Mouse (Mus musculus): Measurements from ENCODE around the gene Setdb1.

The Setdb1 gene

GRCm38 (mm10) chr3:95306244-95306643 is 50.8 kb downstream of the Setdb1 start:
- peak; percentile 52; the same call in 1 of the 2 replicates for TF ChIP-seq GATA4 (IDR thresholded peaks at IDR 0.05; ENCODE audit: insufficient replicate concordance, low read length)

- no peak for TF ChIP-seq GATA4 (IDR thresholded peaks at IDR 0.05; ENCODE audit: insufficient replicate concordance, low read length)
These were observed 55.7 kb downstream of the Setdb1 start for GRCm38 (mm10) chr3:95301204-95301796.

GRCm38 (mm10) chr3:95298018-95298417 is 59.0 kb downstream of the Setdb1 start:
- peak; percentile 100 for TF ChIP-seq GATA4 (IDR thresholded peaks at IDR 0.05; ENCODE audit: insufficient replicate concordance, low read length)

DNA sequence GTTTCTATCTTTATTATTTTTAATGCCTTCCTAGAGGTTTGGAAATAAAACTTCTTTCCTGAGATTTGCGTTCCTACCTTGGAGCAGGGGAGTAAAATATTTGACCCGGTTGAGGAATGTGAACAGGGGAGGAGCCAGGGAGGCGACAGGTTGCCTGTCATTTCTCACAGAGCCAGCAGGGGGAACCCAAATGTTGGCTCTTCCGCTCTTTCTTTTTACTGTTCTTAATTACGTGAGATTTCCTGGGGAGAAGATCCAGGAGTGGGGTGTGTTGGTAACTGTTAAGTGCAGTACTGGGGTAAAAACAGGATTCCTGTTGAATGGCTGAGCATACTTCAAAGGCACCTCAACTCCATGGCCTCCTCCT is 60.9 kb downstream of the Setdb1 start:
- no peak for TF ChIP-seq GATA4 (IDR thresholded peaks at IDR 0.05; ENCODE audit: insufficient replicate concordance, low read length)

DNA sequence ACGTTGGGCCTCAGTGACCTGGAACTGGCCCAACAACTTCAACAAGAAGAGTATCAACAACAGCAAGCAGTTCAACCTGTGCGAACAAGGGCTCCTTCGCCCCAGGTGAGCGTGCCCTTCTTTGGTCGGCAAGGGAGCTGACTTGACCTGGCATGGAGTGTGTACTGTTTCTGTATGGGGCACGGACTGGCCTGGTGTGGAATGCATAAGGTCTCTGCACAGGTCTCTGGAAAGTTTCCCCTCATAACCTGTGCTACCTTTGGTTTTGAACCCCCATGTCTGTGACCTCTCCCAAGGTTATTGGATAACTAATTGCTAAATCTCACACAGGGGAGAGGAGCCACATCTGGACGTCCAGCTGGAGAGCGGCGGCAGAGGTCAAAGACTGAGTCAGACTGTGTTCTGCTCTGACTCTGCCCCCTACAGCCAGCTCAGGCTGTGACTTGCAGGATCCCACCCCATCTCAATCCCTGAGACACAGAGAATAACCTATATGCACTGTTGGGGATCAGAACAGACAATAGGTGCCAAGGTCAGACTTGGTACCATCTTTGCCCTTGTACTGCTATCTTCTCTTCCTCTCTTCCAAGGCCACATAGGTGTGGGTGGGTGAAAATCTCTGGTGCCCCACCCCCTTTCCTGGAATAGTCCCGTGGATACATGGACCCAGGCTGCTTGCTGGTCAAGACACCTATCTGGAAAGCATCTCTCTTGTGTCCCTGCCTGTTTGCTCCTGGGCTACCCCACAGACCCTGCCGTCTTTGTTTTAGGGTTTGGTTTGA is 61.5 kb downstream of the Setdb1 start:
- no peak for TF ChIP-seq GATA4 (IDR thresholded peaks at IDR 0.05; ENCODE audit: insufficient replicate concordance, low read length)

GRCm38 (mm10) chr3:95294718-95295117 is 62.3 kb downstream of the Setdb1 start:
- no peak for TF ChIP-seq GATA4 (IDR thresholded peaks at IDR 0.05; ENCODE audit: insufficient replicate concordance, low read length)

DNA sequence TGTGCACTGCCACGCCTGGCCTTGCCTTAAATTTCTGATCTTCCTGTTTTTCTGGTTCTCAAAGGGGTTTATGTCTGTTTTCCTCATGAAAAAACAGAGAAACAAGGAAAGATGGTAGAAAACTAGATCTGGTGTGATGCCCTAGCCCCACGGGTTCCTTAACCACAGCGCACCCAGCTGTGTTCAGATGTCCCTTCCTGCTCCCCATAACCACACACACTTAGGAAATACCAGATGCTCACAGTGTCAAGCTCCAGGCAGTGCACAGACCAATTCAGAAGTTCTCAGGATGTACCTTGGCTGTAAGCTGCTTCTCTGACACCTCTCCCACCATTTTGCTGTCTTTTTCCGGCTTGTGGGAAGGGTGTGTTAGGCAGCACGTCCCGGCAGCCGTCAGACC is 62.7 kb downstream of the Setdb1 start:
- TF ChIP-seq GATA4 (IDR thresholded peaks at IDR 0.05; ENCODE audit: insufficient replicate concordance, low read length), result no peak

DNA sequence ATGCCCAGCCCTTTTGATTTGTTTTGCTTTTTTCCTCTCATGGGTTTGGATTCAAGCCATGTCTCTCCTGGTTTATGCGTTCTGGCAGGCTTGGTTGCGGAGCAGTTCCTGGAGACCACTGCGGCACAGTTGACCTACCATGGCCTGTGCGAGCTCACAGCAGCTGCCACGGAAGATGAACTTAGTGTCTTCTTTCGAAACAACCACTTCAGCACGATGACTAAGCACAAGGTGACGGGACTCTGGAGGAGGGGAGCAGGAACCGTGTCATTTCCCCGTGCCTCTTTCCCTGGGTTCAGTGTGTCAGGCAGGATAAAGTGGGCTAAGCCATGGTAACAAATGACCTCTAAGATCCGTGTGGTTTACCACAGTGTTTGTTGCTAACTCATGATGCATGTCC is 63.5 kb downstream of the Setdb1 start:
- no peak for TF ChIP-seq GATA4 (IDR thresholded peaks at IDR 0.05; ENCODE audit: insufficient replicate concordance, low read length)

- TF ChIP-seq GATA4 (IDR thresholded peaks at IDR 0.05; ENCODE audit: insufficient replicate concordance, low read length), result no peak
These were observed 64.1 kb downstream of the Setdb1 start for GRCm38 (mm10) chr3:95292899-95293298.

- no peak for TF ChIP-seq GATA4 (IDR thresholded peaks at IDR 0.05; ENCODE audit: insufficient replicate concordance, low read length)
These were observed 66.0 kb downstream of the Setdb1 start for GRCm38 (mm10) chr3:95291041-95291440.

DNA sequence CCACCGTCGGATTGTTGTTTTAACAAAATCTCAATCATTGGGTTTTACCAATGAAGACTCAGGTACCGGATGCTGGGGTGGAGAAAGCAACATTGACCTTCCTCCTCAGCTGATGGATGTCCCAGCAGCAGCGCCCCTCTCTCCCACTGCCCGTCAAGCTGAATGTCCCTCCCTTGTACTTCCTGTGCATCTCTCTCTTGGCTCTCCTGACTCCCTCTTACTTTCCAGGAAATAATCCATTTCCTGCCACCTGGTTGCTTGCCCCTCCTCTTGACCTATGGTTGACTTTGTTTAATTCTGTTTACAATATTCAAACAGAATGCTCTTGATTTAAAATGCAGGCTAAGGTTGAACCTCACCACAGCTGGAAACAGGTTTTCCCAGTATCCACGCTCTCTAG is 66.8 kb downstream of the Setdb1 start:
- TF ChIP-seq GATA4 (IDR thresholded peaks at IDR 0.05; ENCODE audit: insufficient replicate concordance, low read length), result no peak

- no peak for TF ChIP-seq GATA4 (IDR thresholded peaks at IDR 0.05; ENCODE audit: insufficient replicate concordance, low read length)
These were observed 67.6 kb downstream of the Setdb1 start for GRCm38 (mm10) chr3:95289419-95289818.

DNA sequence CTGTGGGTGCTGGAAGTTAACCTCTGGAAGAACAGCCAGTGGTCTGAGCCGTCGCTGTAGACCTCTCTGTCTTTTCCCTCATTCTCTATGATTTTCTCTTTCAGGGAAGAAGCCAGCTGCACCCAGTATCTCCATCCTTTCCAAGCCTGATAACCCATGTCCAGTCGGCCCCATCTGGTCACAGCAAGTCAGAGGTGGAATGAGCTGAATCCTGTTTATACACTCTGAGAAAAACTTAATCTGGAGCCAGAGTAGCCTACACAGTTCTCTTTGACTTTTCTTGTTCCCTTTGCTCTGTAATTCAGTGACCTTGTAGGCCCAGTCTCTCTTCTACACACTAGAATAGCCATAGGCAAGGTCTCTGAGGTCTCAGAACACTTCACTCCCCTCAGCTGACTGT is 69.5 kb downstream of the Setdb1 start:
- TF ChIP-seq GATA4 (IDR thresholded peaks at IDR 0.05; ENCODE audit: insufficient replicate concordance, low read length), result no peak

DNA sequence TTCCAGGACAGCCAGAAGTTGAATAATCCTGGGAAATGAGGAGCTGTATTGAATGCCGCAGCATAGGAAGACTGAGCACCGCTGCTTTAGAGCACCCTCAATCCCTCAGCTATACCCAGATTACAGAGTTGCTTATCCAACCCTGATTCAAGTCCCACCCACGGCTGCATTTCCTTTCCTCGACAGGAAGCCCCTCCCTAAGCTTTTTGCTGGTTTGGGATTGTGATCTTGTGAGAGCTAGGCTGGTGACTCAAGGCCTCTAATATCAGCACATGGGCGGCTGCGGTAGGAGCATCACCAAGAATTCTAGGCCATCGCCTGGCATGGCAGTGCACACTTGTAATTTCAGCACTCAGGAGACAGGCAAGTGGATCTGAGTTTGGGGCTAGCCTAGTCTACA is 70.5 kb downstream of the Setdb1 start:
- TF ChIP-seq GATA4 (IDR thresholded peaks at IDR 0.05; ENCODE audit: insufficient replicate concordance, low read length), result peak; percentile 69; the same call in 1 of the 2 replicates

DNA sequence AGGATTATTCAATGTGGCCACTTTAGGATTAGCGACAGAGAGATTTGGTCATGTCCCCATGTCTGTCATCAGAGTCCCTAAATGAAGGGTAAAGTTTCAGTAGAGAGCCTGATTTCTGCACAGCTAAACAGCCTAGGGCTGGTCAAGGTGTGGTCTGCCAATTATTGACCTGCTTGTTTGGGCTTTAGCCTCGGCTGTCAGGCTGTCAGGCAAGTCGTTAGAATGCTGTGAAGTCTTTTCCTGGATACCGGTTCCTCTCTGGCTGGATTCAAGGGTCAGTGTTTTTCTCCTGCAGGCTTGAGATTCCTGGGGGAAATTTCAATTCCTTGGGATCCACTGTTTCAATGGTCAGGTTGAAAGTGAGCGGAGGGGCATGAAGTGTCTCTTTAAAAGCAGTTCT is 71.0 kb downstream of the Setdb1 start:
- no peak for TF ChIP-seq GATA4 (IDR thresholded peaks at IDR 0.05; ENCODE audit: insufficient replicate concordance, low read length)

- no peak for TF ChIP-seq GATA4 (IDR thresholded peaks at IDR 0.05; ENCODE audit: insufficient replicate concordance, low read length)
These were observed 71.6 kb downstream of the Setdb1 start for GRCm38 (mm10) chr3:95285390-95285789.
